In the genomic region with DNA sequence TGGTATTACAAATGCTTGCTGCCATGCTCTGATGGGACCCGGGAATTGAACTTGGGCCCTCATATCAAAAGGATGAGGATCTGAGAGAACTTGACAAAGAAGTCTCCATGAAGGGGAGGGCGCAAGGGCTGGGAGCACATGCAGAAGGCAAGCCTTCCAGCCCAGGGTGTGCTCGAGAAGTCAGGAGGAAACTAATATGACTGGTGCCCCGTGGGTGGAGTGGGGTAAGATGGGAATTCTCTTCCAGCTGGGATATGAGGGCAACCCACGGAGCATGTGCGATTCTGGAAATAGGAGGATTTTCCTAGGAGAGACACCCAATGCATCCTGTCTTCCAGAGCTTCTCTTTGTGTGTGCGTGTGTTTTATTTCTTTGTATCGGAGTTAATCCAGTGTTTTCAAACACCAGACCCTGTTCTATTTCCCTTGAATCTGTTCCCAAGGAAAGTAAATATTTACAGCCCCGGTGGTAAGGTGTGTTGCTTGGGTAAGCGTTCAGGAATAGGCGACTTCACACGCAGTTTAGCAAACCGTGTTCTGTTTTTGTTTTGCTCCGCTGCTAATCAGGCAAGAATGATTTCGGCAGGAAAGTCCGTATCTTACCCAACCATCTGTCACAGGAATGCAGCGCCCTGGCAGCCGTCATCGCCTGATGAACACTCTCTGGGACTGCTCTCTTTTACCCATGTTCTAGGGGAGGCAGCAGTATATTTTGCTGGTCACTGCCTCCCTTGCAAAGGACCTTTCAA, we compare ENCODE assay signal across 7 mouse cellular contexts. TPM values are rescaled to one million over a fixed set of nuclear protein-coding genes. Genes with fewer than 3 reads are reported as not detected.
DNase-seq lines count a peak whose midpoint lies in the region; ATAC-seq and TF ChIP-seq lines count a peak whose summit lies in the region.

No protein-coding gene starts in this region.

- H3K4me3 ChIP-seq in cerebellum, adult 2 months (replicated peaks; ENCODE audit: insufficient read depth, low read depth, low read length), result no peak overlapping the region
- no peak overlapping the region for H3K4me3 ChIP-seq in forebrain, embryonic 16.5 days (replicated peaks; ENCODE audit: low read length)
- no peak overlapping the region for H3K4me3 ChIP-seq in kidney, postnatal 0 days (replicated peaks; ENCODE audit: low read depth, low read length)
- H3K4me3 ChIP-seq in lung, postnatal 0 days (ENCODE audit: low read depth, low read length), result no peak overlapping the region
- no peak overlapping the region for H3K4me3 ChIP-seq in stomach, embryonic 16.5 days (replicated peaks; ENCODE audit: low read length)

- TF ChIP-seq CTCF in cerebellum, adult 2 months (IDR thresholded peaks at IDR 0.05; ENCODE audit: borderline replicate concordance, insufficient read depth, low read depth, low read length), result no peak
- TF ChIP-seq CTCF in kidney, postnatal 0 days (IDR thresholded peaks at IDR 0.05; ENCODE audit: low read depth), result no peak
- TF ChIP-seq CTCF in lung, postnatal 0 days (IDR thresholded peaks at IDR 0.05), result no peak

- no peaks in the 10 kb centered on the region for H3K4me1 ChIP-seq in cerebellum, adult 2 months (ENCODE audit: control insufficient read depth, insufficient read depth, low read length)
- peaks cover 10% of the 10 kb centered on the region for H3K4me1 ChIP-seq in forebrain, embryonic 16.5 days (replicated peaks; ENCODE audit: control insufficient read depth, insufficient read depth, low read length)
- peaks cover 28% of the 10 kb centered on the region for H3K4me1 ChIP-seq in kidney, postnatal 0 days (replicated peaks; ENCODE audit: insufficient read depth, low read length)
- peaks cover 8% of the 10 kb centered on the region; the same call in 1 of the 2 replicates for H3K4me1 ChIP-seq in lung, postnatal 0 days (ENCODE audit: insufficient read depth, low read depth, low read length)
- H3K4me1 ChIP-seq in stomach, embryonic 16.5 days (ENCODE audit: control insufficient read depth, insufficient read depth, low read length), result peaks cover 37% of the 10 kb centered on the region

- no peaks in the 10 kb centered on the region for H3K27me3 ChIP-seq in cerebellum, adult 2 months (ENCODE audit: control insufficient read depth, insufficient read depth, low read length)
- 0 out of 2 replicates have a peak, but pooled peaks cover 4% of the 10 kb centered on the region for H3K27me3 ChIP-seq in forebrain, embryonic 16.5 days (replicated peaks; ENCODE audit: control insufficient read depth, insufficient read depth, low read length)
- no peaks in the 10 kb centered on the region for H3K27me3 ChIP-seq in kidney, postnatal 0 days (ENCODE audit: insufficient read depth, low read length)
- H3K27me3 ChIP-seq in lung, postnatal 0 days (replicated peaks; ENCODE audit: insufficient read depth, low read length), result no peaks in the 10 kb centered on the region
- H3K27me3 ChIP-seq in stomach, embryonic 16.5 days (ENCODE audit: control insufficient read depth, insufficient read depth, low read length), result no peaks in the 10 kb centered on the region

- H3K4me2 ChIP-seq in forebrain, embryonic 16.5 days (ENCODE audit: low read length), result no peak overlapping the region
- H3K4me2 ChIP-seq in kidney, postnatal 0 days (ENCODE audit: low read length), result 0 out of 2 replicates have a peak overlapping the region, but pooled peaks have one; percentile 21
- H3K4me2 ChIP-seq in lung, postnatal 0 days (replicated peaks; ENCODE audit: low read depth, low read length), result 0 out of 2 replicates have a peak overlapping the region, but pooled peaks have one; percentile 19
- H3K4me2 ChIP-seq in stomach, embryonic 16.5 days (ENCODE audit: low read depth, low read length), result peak overlapping the region; percentile 20; the same call in 1 of the 2 replicates

- H3K36me3 ChIP-seq in forebrain, embryonic 16.5 days (ENCODE audit: control insufficient read depth, insufficient read depth), result no peaks in the 10 kb centered on the region
- H3K36me3 ChIP-seq in kidney, postnatal 0 days (ENCODE audit: insufficient read depth, low read length), result no peaks in the 10 kb centered on the region
- no peaks in the 10 kb centered on the region for H3K36me3 ChIP-seq in lung, postnatal 0 days (ENCODE audit: insufficient read depth, low read length)
- H3K36me3 ChIP-seq in stomach, embryonic 16.5 days (ENCODE audit: control insufficient read depth, insufficient read depth, low read length), result no peaks in the 10 kb centered on the region

- H3K27ac ChIP-seq in cerebellum, adult 2 months (ENCODE audit: insufficient read depth, low read length), result no peak overlapping the region
- H3K27ac ChIP-seq in forebrain, embryonic 16.5 days (ENCODE audit: low read length), result no peak overlapping the region
- H3K27ac ChIP-seq in kidney, postnatal 0 days, result peak overlapping the region; percentile 82
- H3K27ac ChIP-seq in lung, postnatal 0 days (ENCODE audit: low read length), result 0 out of 2 replicates have a peak overlapping the region, but pooled peaks have one; percentile 20
- H3K27ac ChIP-seq in stomach, embryonic 16.5 days (ENCODE audit: low read length), result peak overlapping the region; percentile 36; the same call in 1 of the 2 replicates

- no peak overlapping the region for H3K9ac ChIP-seq in forebrain, embryonic 16.5 days (replicated peaks; ENCODE audit: low read depth, low read length)
- peak overlapping the region; percentile 14; the same call in 1 of the 2 replicates for H3K9ac ChIP-seq in kidney, postnatal 0 days (ENCODE audit: low read depth, low read length)
- no peak overlapping the region for H3K9ac ChIP-seq in lung, postnatal 0 days (replicated peaks; ENCODE audit: low read depth)
- peak overlapping the region; percentile 54 for H3K9ac ChIP-seq in stomach, embryonic 16.5 days (ENCODE audit: low read length)

- peak; percentile 88 for DNase-seq in c-Kit-negative CD71-positive TER-119-positive erythroid progenitor cells, embryonic 14.5 days (ENCODE audit: low read depth, low spot score)
- peak; percentile 56 to 67 for DNase-seq in cerebellum, adult 2 months
- DNase-seq in kidney, postnatal 0 days (ENCODE audit: low spot score), result peak; percentile 57
- DNase-seq in lung, postnatal 0 days (ENCODE audit: low spot score), result peak; percentile 46
- DNase-seq in adipocyte (ENCODE audit: low spot score), result no peak

- no peak for TF ChIP-seq POLR2A in cerebellum, adult 2 months (IDR thresholded peaks at IDR 0.05; ENCODE audit: borderline replicate concordance, insufficient read depth, low read length)

- peak; percentile 67 for TF ChIP-seq EP300 in lung, postnatal 0 days (IDR thresholded peaks at IDR 0.05)

- 0 out of 2 replicates have a peak, but pooled peaks have one; percentile 45 for ATAC-seq in forebrain, embryonic 16.5 days
- ATAC-seq in kidney, postnatal 0 days (replicated peaks; ENCODE audit: low FRiP score, low read depth), result peak; percentile 25; the same call in 1 of the 2 replicates
- peak; percentile 53 for ATAC-seq in lung, postnatal 0 days
- 0 out of 2 replicates have a peak, but pooled peaks have one; percentile 30 for ATAC-seq in stomach, embryonic 16.5 days (ENCODE audit: insufficient read depth, low FRiP score)

- 24% methylated on average over 19 of the region's 19 CpGs for WGBS in cerebellum, adult 2 months
- WGBS in forebrain, embryonic 16.5 days, result 44% methylated on average over 19 of the region's 19 CpGs
- WGBS in kidney, postnatal 0 days, result 18% methylated on average over 19 of the region's 19 CpGs
- 28% methylated on average over 19 of the region's 19 CpGs for WGBS in lung, postnatal 0 days
- WGBS in stomach, embryonic 16.5 days, result 25% methylated on average over 19 of the region's 19 CpGs

- no peaks in the 10 kb centered on the region for H3K9me3 ChIP-seq in forebrain, embryonic 16.5 days (ENCODE audit: control insufficient read depth, low read length)
- no peaks in the 10 kb centered on the region for H3K9me3 ChIP-seq in kidney, postnatal 0 days (replicated peaks; ENCODE audit: low read length)
- no peaks in the 10 kb centered on the region for H3K9me3 ChIP-seq in lung, postnatal 0 days (ENCODE audit: low read length)
- H3K9me3 ChIP-seq in stomach, embryonic 16.5 days (replicated peaks; ENCODE audit: control insufficient read depth, low read length), result no peaks in the 10 kb centered on the region

RNA-seq across cellular contexts. Expression of gene Ptpn14, which starts 28.4 kb away (rescaled TPM):
- polyA plus RNA-seq in cerebellum, adult 2 months (2012; rRNA removed), result 1.4 and 1.7 TPM in 2 replicates
- 0.85 and 1.1 TPM in 2 replicates for polyA plus RNA-seq in forebrain, embryonic 16.5 days (2015; fragmentation: Nextera tagmentation; extraction: Ambion mirVana)
- polyA plus RNA-seq in kidney, postnatal 0 days (2015; fragmentation: Nextera tagmentation; extraction: Ambion mirVana), result 11.1 and 11.6 TPM in 2 replicates
- 4.9 and 5.2 TPM in 2 replicates for polyA plus RNA-seq in lung, postnatal 0 days (2015; fragmentation: Nextera tagmentation; extraction: Ambion mirVana)
- polyA plus RNA-seq in stomach, embryonic 16.5 days (2015; fragmentation: Nextera tagmentation; extraction: Ambion mirVana), result 8.4 and 8.7 TPM in 2 replicates

Comparison
In these comparisons a context has a peak if more than half of its experiments do, and no peak if none do; other contexts are left out.
1. H3K27ac ChIP-seq: peak in kidney, postnatal 0 days (single experiment), lung, postnatal 0 days (single experiment) and stomach, embryonic 16.5 days (single experiment); none in cerebellum, adult 2 months (single experiment) and forebrain, embryonic 16.5 days (single experiment).
2. H3K9ac ChIP-seq: peak in kidney, postnatal 0 days (single experiment) and stomach, embryonic 16.5 days (single experiment); none in forebrain, embryonic 16.5 days (single experiment) and lung, postnatal 0 days (single experiment).
3. Peak in every context shown above with its lines, with median percentiles within 50 percentile points of each other: ATAC-seq.